Mouse (Mus musculus) small intestine, adult 2 months (tissue): ENCODE data around the gene 6030408B16Rik.

Experiments used
- CTCF ChIP-seq: fragments of 200-500 bp; IDR thresholded peaks from 2 replicates; pipeline ENCODE4 v1.5.1; 2012; ENCODE audit warnings: low read depth, mild to moderate bottlenecking, control low read depth, inconsistent platforms, low read length, moderate library complexity, mixed read lengths; ENCODE audit not compliant: insufficient replicate concordance, insufficient read length; ENCODE audit errors: extremely low read depth
- POLR2A ChIP-seq: fragments of 200-500 bp; IDR thresholded peaks from 2 replicates; pipeline ENCODE4 v1.6.1; 2012; ENCODE audit warnings: low read depth, mild to moderate bottlenecking, control low read depth, inconsistent platforms, low read length, moderate library complexity

DNA sequence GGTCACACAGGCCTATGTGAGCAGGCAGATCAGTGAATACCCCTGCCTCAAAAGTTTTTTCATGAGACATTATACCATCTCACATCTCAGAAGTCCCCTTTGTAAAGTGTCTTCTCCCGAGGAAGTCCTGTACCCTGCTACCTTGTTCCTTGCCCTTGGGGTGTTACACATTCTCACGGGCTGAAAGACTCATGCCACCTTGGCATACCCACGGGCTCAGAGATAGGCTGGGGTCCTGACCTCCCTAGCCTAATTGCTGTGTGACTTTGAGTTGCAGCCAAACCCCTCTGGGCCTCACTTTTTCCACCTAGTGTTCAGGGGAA, 39.5 kb upstream of the 6030408B16Rik start:
- TF ChIP-seq CTCF, result no peak
- TF ChIP-seq POLR2A, result no peak
